Mouse (Mus musculus) ES-Bruce4 (cell line): ENCODE data around the gene Rdh1.

Experiments used
- CTCF ChIP-seq: IDR thresholded peaks from one replicate; pipeline ENCODE4 v1.8.1; 2011; ENCODE audit warnings: low read depth, low read length
- POLR2A ChIP-seq: IDR thresholded peaks from one replicate; pipeline ENCODE4 v1.8.1; 2011; ENCODE audit warnings: low read length; ENCODE audit not compliant: insufficient read depth

DNA sequence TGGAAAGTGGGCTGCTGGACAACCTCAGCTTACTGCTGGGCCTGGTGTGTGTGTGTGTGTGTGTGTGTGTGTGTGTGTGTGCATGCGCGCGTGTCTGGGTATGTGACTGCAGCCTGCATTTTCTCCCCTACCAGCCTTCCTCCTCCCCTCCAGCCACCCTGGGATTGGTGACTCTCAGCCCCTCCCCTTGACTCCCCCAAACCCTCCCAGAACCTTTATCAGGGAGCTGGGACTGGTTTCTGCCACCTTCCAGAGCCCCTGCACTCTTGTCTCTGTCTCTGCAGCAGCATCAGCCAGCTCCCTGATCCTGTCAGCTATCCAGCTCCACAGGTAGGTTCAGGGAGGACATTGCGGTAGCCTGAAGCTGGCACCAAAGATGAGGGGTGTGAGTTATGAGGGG is 34.4 kb upstream of the Rdh1 start:
- TF ChIP-seq POLR2A (no peak), CTCF (no peak)
